ENCODE assay signal across 8 mouse cellular contexts in genomic region chr10:80674161-80674711, GRCm38 (mm10). TPM values are rescaled to one million over a fixed set of nuclear protein-coding genes. Genes with fewer than 3 reads are reported as not detected.
DNase-seq lines count a peak whose midpoint lies in the region; ATAC-seq lines count a peak whose summit lies in the region.

No protein-coding gene starts in this region.

- DNase-seq in thymus, postnatal 4 days: peak; percentile 24
- no peak for DNase-seq in thymus, postnatal 10 days (ENCODE audit: low spot score in 2 of 2)
- DNase-seq in layer of hippocampus, adult 18-20 months (ENCODE audit: low spot score in 2 of 2): no peak

- peak overlapping the region; percentile 84 for H3K4me2 ChIP-seq in forebrain, embryonic 13.5 days
- H3K4me2 ChIP-seq in hindbrain, embryonic 16.5 days (ENCODE audit: low read length): peak overlapping the region; percentile 91
- peak overlapping the region; percentile 92 for H3K4me2 ChIP-seq in liver, embryonic 12.5 days
- peak overlapping the region; percentile 76 for H3K4me2 ChIP-seq in neural tube, embryonic 15.5 days

- H3K27me3 ChIP-seq in forebrain, embryonic 13.5 days: no peaks in the 10 kb centered on the region
- H3K27me3 ChIP-seq in hindbrain, embryonic 16.5 days (replicated peaks; ENCODE audit: control insufficient read depth, insufficient read depth, low read length): no peaks in the 10 kb centered on the region
- no peaks in the 10 kb centered on the region for H3K27me3 ChIP-seq in liver, embryonic 12.5 days (replicated peaks)
- H3K27me3 ChIP-seq in neural tube, embryonic 15.5 days (replicated peaks): no peaks in the 10 kb centered on the region

- H3K4me3 ChIP-seq in forebrain, embryonic 13.5 days: peak overlapping the region; percentile 99
- peak overlapping the region; percentile 94 for H3K4me3 ChIP-seq in hindbrain, embryonic 16.5 days (ENCODE audit: low read length)
- peak overlapping the region; percentile 91 for H3K4me3 ChIP-seq in liver, embryonic 12.5 days
- H3K4me3 ChIP-seq in neural tube, embryonic 15.5 days (replicated peaks): peak overlapping the region; percentile 69

- no peak for ATAC-seq in forebrain, embryonic 13.5 days
- ATAC-seq in hindbrain, embryonic 16.5 days: no peak
- no peak for ATAC-seq in liver, embryonic 12.5 days
- no peak for ATAC-seq in neural tube, embryonic 15.5 days (ENCODE audit: low FRiP score)
- no peak for ATAC-seq in megakaryocyte progenitor cell, adult 5-6 weeks (replicated peaks; ENCODE audit: poor library complexity)

- H3K4me1 ChIP-seq in forebrain, embryonic 13.5 days: peaks cover 62% of the 10 kb centered on the region
- H3K4me1 ChIP-seq in hindbrain, embryonic 16.5 days (ENCODE audit: control insufficient read depth, insufficient read depth, low read depth, low read length): peaks cover 54% of the 10 kb centered on the region
- peaks cover 79% of the 10 kb centered on the region for H3K4me1 ChIP-seq in liver, embryonic 12.5 days
- H3K4me1 ChIP-seq in neural tube, embryonic 15.5 days: peaks cover 81% of the 10 kb centered on the region

- no peak overlapping the region for H3K27ac ChIP-seq in forebrain, embryonic 13.5 days
- H3K27ac ChIP-seq in hindbrain, embryonic 16.5 days (ENCODE audit: low read depth, low read length): no peak overlapping the region
- H3K27ac ChIP-seq in liver, embryonic 12.5 days: peak overlapping the region; percentile 100
- H3K27ac ChIP-seq in neural tube, embryonic 15.5 days (replicated peaks): no peak overlapping the region

- H3K9me3 ChIP-seq in forebrain, embryonic 13.5 days (replicated peaks): no peaks in the 10 kb centered on the region
- no peaks in the 10 kb centered on the region for H3K9me3 ChIP-seq in hindbrain, embryonic 16.5 days (ENCODE audit: control insufficient read depth, low read length)
- H3K9me3 ChIP-seq in liver, embryonic 12.5 days (replicated peaks): no peaks in the 10 kb centered on the region
- no peaks in the 10 kb centered on the region for H3K9me3 ChIP-seq in neural tube, embryonic 15.5 days (replicated peaks)

- H3K36me3 ChIP-seq in forebrain, embryonic 13.5 days (ENCODE audit: poor library complexity, severe bottlenecking): peaks cover 51% of the 10 kb centered on the region
- H3K36me3 ChIP-seq in hindbrain, embryonic 16.5 days (ENCODE audit: control insufficient read depth, insufficient read depth, low read length): peaks cover 18% of the 10 kb centered on the region
- peaks cover 50% of the 10 kb centered on the region for H3K36me3 ChIP-seq in liver, embryonic 12.5 days
- peaks cover 28% of the 10 kb centered on the region for H3K36me3 ChIP-seq in neural tube, embryonic 15.5 days

- peak overlapping the region; percentile 99 for H3K9ac ChIP-seq in forebrain, embryonic 13.5 days
- peak overlapping the region; percentile 98 for H3K9ac ChIP-seq in hindbrain, embryonic 16.5 days (ENCODE audit: low read depth, low read length)
- H3K9ac ChIP-seq in liver, embryonic 12.5 days: peak overlapping the region; percentile 98
- H3K9ac ChIP-seq in neural tube, embryonic 15.5 days (replicated peaks): peak overlapping the region; percentile 79

- WGBS in forebrain, embryonic 13.5 days: 65% methylated on average over 5 of the region's 5 CpGs
- WGBS in hindbrain, embryonic 16.5 days: 60% methylated on average over 5 of the region's 5 CpGs
- 60% methylated on average over 5 of the region's 5 CpGs for WGBS in liver, embryonic 12.5 days (ENCODE audit: insufficient replicate concordance)
- 68% methylated on average over 5 of the region's 5 CpGs for WGBS in neural tube, embryonic 15.5 days

RNA-seq across cellular contexts. Expression of gene Mknk2, which starts 3.7 kb away (rescaled TPM):
- 52.3 and 55.1 TPM in 2 replicates for polyA plus RNA-seq in forebrain, embryonic 13.5 days (2015; fragmentation: Nextera tagmentation; extraction: Ambion mirVana)
- polyA plus RNA-seq in hindbrain, embryonic 16.5 days (2015; fragmentation: Nextera tagmentation; extraction: Ambion mirVana): 35.6 and 55.7 TPM in 2 replicates
- 124 and 125 TPM in 2 replicates for polyA plus RNA-seq in liver, embryonic 12.5 days (2016; fragmentation: Nextera tagmentation; extraction: Ambion mirVana)
- polyA plus RNA-seq in neural tube, embryonic 15.5 days (2015; fragmentation: Nextera tagmentation; extraction: Ambion mirVana): 56.2 and 70.3 TPM in 2 replicates
- total RNA-seq in megakaryocyte progenitor cell, adult 5-6 weeks (2015): 40.1 and 46.2 TPM in 2 replicates
- total RNA-seq in megakaryocyte progenitor cell, adult 5-6 weeks (2017): 32.8 and 44.4 TPM in 2 replicates
- total RNA-seq in layer of hippocampus, adult 18-20 months (2021): 10 to 100 TPM; 44.7 to 46.1 TPM

RNA-seq across cellular contexts. Expression of gene Btbd2, which starts 17.4 kb away (rescaled TPM):
- 59.2 and 61.2 TPM in 2 replicates for polyA plus RNA-seq in forebrain, embryonic 13.5 days (2015; fragmentation: Nextera tagmentation; extraction: Ambion mirVana)
- polyA plus RNA-seq in hindbrain, embryonic 16.5 days (2015; fragmentation: Nextera tagmentation; extraction: Ambion mirVana): 21.2 and 83.2 TPM in 2 replicates
- polyA plus RNA-seq in liver, embryonic 12.5 days (2016; fragmentation: Nextera tagmentation; extraction: Ambion mirVana): 26.0 and 27.3 TPM in 2 replicates
- polyA plus RNA-seq in neural tube, embryonic 15.5 days (2015; fragmentation: Nextera tagmentation; extraction: Ambion mirVana): 91.9 and 92.1 TPM in 2 replicates
- 10.5 and 13.2 TPM in 2 replicates for total RNA-seq in megakaryocyte progenitor cell, adult 5-6 weeks (2015)
- total RNA-seq in megakaryocyte progenitor cell, adult 5-6 weeks (2017): 19.9 and 25.7 TPM in 2 replicates
- 100 to 1,000 TPM; 110 to 114 TPM for total RNA-seq in layer of hippocampus, adult 18-20 months (2021)

RNA-seq across cellular contexts. Expression of gene Mob3a, which starts 27.5 kb away (rescaled TPM):
- polyA plus RNA-seq in forebrain, embryonic 13.5 days (2015; fragmentation: Nextera tagmentation; extraction: Ambion mirVana): 47.9 and 51.6 TPM in 2 replicates
- polyA plus RNA-seq in hindbrain, embryonic 16.5 days (2015; fragmentation: Nextera tagmentation; extraction: Ambion mirVana): 56.9 and 59.5 TPM in 2 replicates
- 43.9 and 45.3 TPM in 2 replicates for polyA plus RNA-seq in liver, embryonic 12.5 days (2016; fragmentation: Nextera tagmentation; extraction: Ambion mirVana)
- polyA plus RNA-seq in neural tube, embryonic 15.5 days (2015; fragmentation: Nextera tagmentation; extraction: Ambion mirVana): 53.0 and 58.8 TPM in 2 replicates
- total RNA-seq in megakaryocyte progenitor cell, adult 5-6 weeks (2015): 26.4 and 31.9 TPM in 2 replicates
- total RNA-seq in megakaryocyte progenitor cell, adult 5-6 weeks (2017): 34.9 and 39.0 TPM in 2 replicates
- total RNA-seq in layer of hippocampus, adult 18-20 months (2021): 10 to 100 TPM; 13.2 to 13.5 TPM

RNA-seq across cellular contexts. Expression of gene Izumo4, which starts 27.7 kb away (rescaled TPM):
- polyA plus RNA-seq in forebrain, embryonic 13.5 days (2015; fragmentation: Nextera tagmentation; extraction: Ambion mirVana): 24.5 and 26.3 TPM in 2 replicates
- 43.7 and 50.4 TPM in 2 replicates for polyA plus RNA-seq in hindbrain, embryonic 16.5 days (2015; fragmentation: Nextera tagmentation; extraction: Ambion mirVana)
- 10.1 and 10.6 TPM in 2 replicates for polyA plus RNA-seq in liver, embryonic 12.5 days (2016; fragmentation: Nextera tagmentation; extraction: Ambion mirVana)
- 43.3 and 46.8 TPM in 2 replicates for polyA plus RNA-seq in neural tube, embryonic 15.5 days (2015; fragmentation: Nextera tagmentation; extraction: Ambion mirVana)
- total RNA-seq in megakaryocyte progenitor cell, adult 5-6 weeks (2015): 7.0 and 13.6 TPM in 2 replicates
- total RNA-seq in megakaryocyte progenitor cell, adult 5-6 weeks (2017): 1.7 and 4.3 TPM in 2 replicates
- total RNA-seq in layer of hippocampus, adult 18-20 months (2021): 10 to 100 TPM; 52.5 to 54.7 TPM

RNA-seq across cellular contexts. Expression of gene Csnk1g2, which starts 51.6 kb away (rescaled TPM):
- 55.0 and 73.2 TPM in 2 replicates for polyA plus RNA-seq in forebrain, embryonic 13.5 days (2015; fragmentation: Nextera tagmentation; extraction: Ambion mirVana)
- 24.9 and 77.7 TPM in 2 replicates for polyA plus RNA-seq in hindbrain, embryonic 16.5 days (2015; fragmentation: Nextera tagmentation; extraction: Ambion mirVana)
- polyA plus RNA-seq in liver, embryonic 12.5 days (2016; fragmentation: Nextera tagmentation; extraction: Ambion mirVana): 106 TPM in 2 replicates
- 106 and 118 TPM in 2 replicates for polyA plus RNA-seq in neural tube, embryonic 15.5 days (2015; fragmentation: Nextera tagmentation; extraction: Ambion mirVana)
- total RNA-seq in megakaryocyte progenitor cell, adult 5-6 weeks (2015): 39.1 and 43.1 TPM in 2 replicates
- 127 and 171 TPM in 2 replicates for total RNA-seq in megakaryocyte progenitor cell, adult 5-6 weeks (2017)
- 100 to 1,000 TPM; 230 to 247 TPM for total RNA-seq in layer of hippocampus, adult 18-20 months (2021)
